Comparison of ENCODE assay signal across 8 mouse cellular contexts in the genomic region with DNA sequence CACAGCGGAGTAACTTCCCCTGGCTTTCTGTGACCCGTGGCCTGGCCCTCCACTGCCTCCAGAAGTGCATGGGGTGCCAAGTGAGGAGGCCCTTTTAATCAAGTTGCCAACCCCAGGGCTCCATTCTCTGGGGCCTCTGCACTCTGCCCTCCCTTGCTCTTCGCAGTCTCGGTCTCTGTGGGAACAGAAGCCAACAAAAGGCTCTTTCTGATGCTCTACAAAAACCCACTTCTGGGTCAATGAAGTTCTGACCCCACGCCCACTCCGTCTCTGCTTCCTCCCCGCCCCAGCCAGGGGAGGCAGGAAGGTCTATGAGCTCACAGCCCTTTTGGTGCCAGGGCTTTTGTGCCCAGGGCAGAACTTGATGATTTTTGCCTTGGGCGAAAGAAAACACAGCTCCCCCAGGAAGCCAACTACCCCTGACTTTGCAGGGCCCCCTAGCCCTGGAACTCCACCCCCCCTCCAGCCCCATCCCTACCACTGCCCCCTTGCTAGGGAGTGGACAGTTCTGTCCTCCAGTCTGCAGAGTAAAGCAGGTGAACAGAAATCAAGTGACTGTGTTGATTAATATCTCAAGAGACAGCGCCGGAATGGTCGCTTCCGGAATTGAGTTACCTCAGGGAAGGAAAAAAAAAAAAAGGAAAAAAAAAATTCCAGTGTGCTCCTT.
DNase-seq lines count a peak whose midpoint lies in the region; ATAC-seq lines count a peak whose summit lies in the region.

No protein-coding gene starts in this region.

- peak overlapping the region; percentile 82 for H3K27ac ChIP-seq in hindbrain, embryonic 11.5 days (ENCODE audit: low read depth, low read length)
- H3K27ac ChIP-seq in liver, embryonic 12.5 days, result no peak overlapping the region; the same call in 1 of the 2 replicates

- 0 out of 2 replicates have a peak overlapping the region, but pooled peaks have one; percentile 15 for H3K4me2 ChIP-seq in hindbrain, embryonic 11.5 days (replicated peaks; ENCODE audit: low read depth, low read length)
- no peak overlapping the region for H3K4me2 ChIP-seq in liver, embryonic 12.5 days

- H3K9me3 ChIP-seq in hindbrain, embryonic 11.5 days (ENCODE audit: control insufficient read depth, low read length), result no peaks in the 10 kb centered on the region
- H3K9me3 ChIP-seq in liver, embryonic 12.5 days (replicated peaks), result no peaks in the 10 kb centered on the region

- no peak overlapping the region for H3K4me3 ChIP-seq in hindbrain, embryonic 11.5 days (ENCODE audit: low read depth, low read length)
- no peak overlapping the region for H3K4me3 ChIP-seq in liver, embryonic 12.5 days

- peak; percentile 42 to 56 for DNase-seq in cerebellum, postnatal 10 days
- no peak for DNase-seq in cerebellum, adult 11 months
- peak; percentile 16 for DNase-seq in NIH3T3 (ENCODE audit: low read depth)
- peak; percentile 76 for DNase-seq in hindbrain, embryonic 11.5 days (ENCODE audit: low spot score)
- DNase-seq in layer of hippocampus, postnatal 36 days, result peak; percentile 19 to 44
- peak; percentile 95 for DNase-seq in retina, postnatal 1 day

- ATAC-seq in hindbrain, embryonic 11.5 days (ENCODE audit: low FRiP score), result peak; percentile 88
- no peak for ATAC-seq in CD4-positive, CD25-positive, alpha-beta regulatory T cell, adult 4 months
- ATAC-seq in liver, embryonic 12.5 days, result no peak

- no peak overlapping the region for H3K9ac ChIP-seq in hindbrain, embryonic 11.5 days (ENCODE audit: low read depth, low read length)
- no peak overlapping the region for H3K9ac ChIP-seq in liver, embryonic 12.5 days

- no peaks in the 10 kb centered on the region for H3K27me3 ChIP-seq in hindbrain, embryonic 11.5 days (ENCODE audit: control insufficient read depth, insufficient read depth, low read length)
- H3K27me3 ChIP-seq in liver, embryonic 12.5 days (replicated peaks), result no peaks in the 10 kb centered on the region

- WGBS in hindbrain, embryonic 11.5 days, result 16% methylated on average over 12 of the region's 12 CpGs
- WGBS in liver, embryonic 12.5 days (ENCODE audit: insufficient replicate concordance), result 82% methylated on average over 12 of the region's 12 CpGs

- H3K4me1 ChIP-seq in hindbrain, embryonic 11.5 days (replicated peaks; ENCODE audit: control insufficient read depth, insufficient read depth, low read length), result peaks cover 20% of the 10 kb centered on the region
- peaks cover 32% of the 10 kb centered on the region; the same call in 1 of the 2 replicates for H3K4me1 ChIP-seq in liver, embryonic 12.5 days

- no peaks in the 10 kb centered on the region for H3K36me3 ChIP-seq in hindbrain, embryonic 11.5 days (ENCODE audit: control insufficient read depth, insufficient read depth, low read length)
- 0 out of 2 replicates have a peak, but pooled peaks cover 5% of the 10 kb centered on the region for H3K36me3 ChIP-seq in liver, embryonic 12.5 days
